Mouse (Mus musculus) embryo, embryonic 10.5 days (tissue): ENCODE results near the gene Dynlt1f.
"Not testable (repeated sequence)": the region's sequence is repeated elsewhere in the genome, so short reads cannot be mapped to it uniquely, and the experiment has no call there.

Experiments
- DNase-seq: peaks from one replicate; pipeline ENCODE4 v3.0.0-alpha.2; 2015; ENCODE audit warnings: low spot score

Gene Dynlt1f

GRCm38 (mm10) chr17:6655567-6656281 lies at the start of gene Dynlt1f:
Gene Dynlt1f (minus strand): TSS chr17:6655900.
- DNase-seq = peak; percentile 28

GRCm38 (mm10) chr17:6703381-6704270 lies 47.9 kb upstream of the Dynlt1f start:
- DNase-seq = not testable (repeated sequence)

GRCm38 (mm10) chr17:6702625-6703221 lies 47.0 kb upstream of the Dynlt1f start:
- not testable (repeated sequence) for DNase-seq

GRCm38 (mm10) chr17:6700077-6700476 lies 44.4 kb upstream of the Dynlt1f start:
- not testable (repeated sequence) for DNase-seq

GRCm38 (mm10) chr17:6699502-6699901 lies 43.8 kb upstream of the Dynlt1f start:
- DNase-seq = not testable (repeated sequence)

GRCm38 (mm10) chr17:6697224-6697775 lies 41.6 kb upstream of the Dynlt1f start:
- DNase-seq = peak; percentile 42

- not testable (repeated sequence) for DNase-seq
Observed at GRCm38 (mm10) chr17:6696521-6696920, 40.8 kb upstream of the Dynlt1f start.

- not testable (repeated sequence) for DNase-seq
Observed at GRCm38 (mm10) chr17:6695712-6696111, 40.0 kb upstream of the Dynlt1f start.

- peak; percentile 70 for DNase-seq
Observed at GRCm38 (mm10) chr17:6691596-6691995, 35.9 kb upstream of the Dynlt1f start.

GRCm38 (mm10) chr17:6689344-6689743 lies 33.6 kb upstream of the Dynlt1f start:
- DNase-seq = not testable (repeated sequence)

- not testable (repeated sequence) for DNase-seq
Observed at GRCm38 (mm10) chr17:6686299-6686971, 30.7 kb upstream of the Dynlt1f start.

GRCm38 (mm10) chr17:6685288-6685818 lies 29.7 kb upstream of the Dynlt1f start:
- not testable (repeated sequence) for DNase-seq

GRCm38 (mm10) chr17:6684464-6685287 lies 29.0 kb upstream of the Dynlt1f start:
- not testable (repeated sequence) for DNase-seq

GRCm38 (mm10) chr17:6683702-6684101 lies 28.0 kb upstream of the Dynlt1f start:
- not testable (repeated sequence) for DNase-seq

GRCm38 (mm10) chr17:6681721-6682120 lies 26.0 kb upstream of the Dynlt1f start:
- not testable (repeated sequence) for DNase-seq

- DNase-seq = not testable (repeated sequence)
Observed at GRCm38 (mm10) chr17:6678063-6678462, 22.4 kb upstream of the Dynlt1f start.

- DNase-seq = not testable (repeated sequence)
Observed at GRCm38 (mm10) chr17:6674297-6674696, 18.6 kb upstream of the Dynlt1f start.

GRCm38 (mm10) chr17:6668522-6668921 lies 12.8 kb upstream of the Dynlt1f start:
- DNase-seq = not testable (repeated sequence)

- DNase-seq = not testable (repeated sequence)
Observed at GRCm38 (mm10) chr17:6665389-6665788, 9.7 kb upstream of the Dynlt1f start.

GRCm38 (mm10) chr17:6662840-6663239 lies 7.1 kb upstream of the Dynlt1f start:
- not testable (repeated sequence) for DNase-seq
